Mouse (Mus musculus): Measurements from ENCODE around the gene Snd1.
A peak's percentile ranks its signal among the peaks of the same experiment; 100 is the strongest.

The Snd1 gene

DNA sequence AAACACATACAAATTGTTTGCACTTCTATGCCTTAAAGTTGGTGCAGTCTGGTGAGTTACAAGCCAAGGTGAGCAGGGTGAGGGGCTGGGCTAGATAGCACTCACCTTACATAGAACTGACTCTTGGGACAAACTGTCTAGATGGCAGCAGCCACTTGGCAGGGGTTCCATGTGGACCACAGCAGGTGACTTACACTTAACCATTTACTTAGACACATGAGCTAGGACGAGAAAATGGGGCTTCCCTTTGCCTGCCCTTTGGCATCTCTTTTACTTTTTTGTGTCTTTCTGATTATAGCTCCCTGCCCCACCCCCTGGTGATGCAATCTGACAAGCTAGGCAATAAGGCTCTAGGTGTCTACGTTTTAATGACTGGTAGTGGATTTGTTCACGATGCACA is 274.3 kb downstream of the Snd1 start:
- no peak for DNase-seq (ENCODE audit: low read depth, low spot score)

DNA sequence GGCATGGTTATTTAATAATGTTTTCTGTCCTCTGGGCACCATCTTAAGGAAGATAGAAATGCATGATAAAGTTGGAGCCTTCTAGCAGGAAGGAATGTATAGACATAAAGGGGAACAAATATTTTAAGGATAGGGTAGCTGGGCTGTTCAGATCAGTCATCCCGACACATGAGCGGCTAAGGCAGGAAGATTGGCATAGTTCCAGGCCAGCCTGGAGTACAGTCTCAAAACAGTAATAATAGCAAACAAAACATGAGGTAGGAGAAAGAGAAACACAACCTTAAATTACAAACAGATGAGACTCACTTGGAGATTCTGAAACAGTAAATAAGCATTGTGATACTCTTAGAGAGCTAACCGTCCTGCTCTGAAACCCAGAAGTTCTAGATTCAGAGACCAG is 276.2 kb downstream of the Snd1 start:
- no peak for DNase-seq (ENCODE audit: low read depth, low spot score)

DNA sequence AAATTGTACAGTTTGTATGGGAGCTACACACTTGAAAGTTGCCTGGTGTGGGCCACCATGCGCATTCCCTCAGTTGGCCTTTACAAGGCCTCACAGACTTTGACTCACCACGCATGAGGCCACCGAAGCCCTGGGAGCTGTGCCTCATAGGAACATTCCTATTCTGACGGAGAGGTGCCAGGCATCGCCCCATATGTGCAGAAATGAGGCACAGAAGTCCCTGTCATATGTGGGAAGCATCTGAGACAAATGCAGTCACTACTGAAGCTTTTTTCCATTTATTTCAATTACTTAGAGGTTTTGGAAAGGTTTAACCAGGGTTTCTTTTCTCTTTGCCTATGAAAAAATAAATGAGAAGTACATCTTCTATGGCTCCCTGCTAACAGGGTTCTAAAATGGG is 278.3 kb downstream of the Snd1 start:
- no peak for DNase-seq (ENCODE audit: low read depth, low spot score)

DNA sequence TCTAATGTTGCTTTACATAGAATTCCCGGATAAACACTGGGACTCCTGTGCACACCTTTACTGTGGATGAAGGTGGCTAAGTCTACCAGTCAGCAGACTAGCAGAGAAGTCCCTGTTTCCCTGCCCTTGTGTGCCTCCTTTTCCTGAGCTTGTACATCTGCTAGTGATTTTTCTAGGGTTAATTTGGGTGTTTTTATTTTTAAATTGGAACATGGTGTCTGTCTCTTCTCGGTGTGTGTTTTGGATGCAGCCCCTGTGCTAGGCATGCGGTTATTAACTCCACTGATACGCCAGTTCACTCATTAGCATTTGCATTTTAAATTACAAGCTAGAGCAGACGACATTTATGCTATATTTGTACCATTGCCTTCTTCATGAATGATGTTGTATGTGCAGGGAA is 278.7 kb downstream of the Snd1 start:
- no peak for DNase-seq (ENCODE audit: low read depth, low spot score)

DNA sequence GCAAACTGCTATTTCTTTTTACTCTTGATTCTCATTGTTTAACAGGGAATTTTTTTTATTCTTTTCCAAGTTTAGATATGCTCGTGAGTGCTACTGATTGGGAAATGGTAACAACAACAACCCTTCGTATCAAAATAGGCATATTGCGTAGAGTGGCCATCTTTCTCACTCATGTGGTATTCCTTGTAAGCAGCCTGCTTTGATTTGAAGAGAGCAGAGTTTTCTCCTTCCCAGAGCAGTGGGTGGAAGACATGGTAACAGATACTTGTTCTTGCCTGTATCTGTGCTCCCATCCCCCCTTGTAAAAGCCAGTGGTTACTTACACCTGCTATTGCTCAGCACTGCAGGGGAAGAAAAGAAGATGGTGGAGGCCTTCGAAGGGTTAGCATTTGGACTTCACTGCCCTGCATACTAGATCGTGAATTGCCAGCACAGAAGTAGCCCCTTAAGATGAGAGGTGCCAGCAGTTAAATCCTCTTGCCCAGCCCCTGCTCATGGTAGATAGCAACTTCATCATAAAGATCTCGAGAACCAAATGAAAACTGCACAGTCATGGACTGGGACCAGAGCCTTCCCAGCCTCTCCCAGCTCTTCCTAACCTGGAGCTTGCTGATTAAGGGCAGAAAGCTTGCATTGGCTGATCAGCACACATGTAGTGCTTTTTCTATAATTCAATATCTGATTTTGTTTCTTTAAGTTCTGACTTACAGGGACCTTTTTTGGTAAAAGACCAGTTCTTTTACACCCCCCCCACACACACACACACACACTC is 279.4 kb downstream of the Snd1 start:
- DNase-seq (ENCODE audit: low read depth, low spot score), result no peak

DNA sequence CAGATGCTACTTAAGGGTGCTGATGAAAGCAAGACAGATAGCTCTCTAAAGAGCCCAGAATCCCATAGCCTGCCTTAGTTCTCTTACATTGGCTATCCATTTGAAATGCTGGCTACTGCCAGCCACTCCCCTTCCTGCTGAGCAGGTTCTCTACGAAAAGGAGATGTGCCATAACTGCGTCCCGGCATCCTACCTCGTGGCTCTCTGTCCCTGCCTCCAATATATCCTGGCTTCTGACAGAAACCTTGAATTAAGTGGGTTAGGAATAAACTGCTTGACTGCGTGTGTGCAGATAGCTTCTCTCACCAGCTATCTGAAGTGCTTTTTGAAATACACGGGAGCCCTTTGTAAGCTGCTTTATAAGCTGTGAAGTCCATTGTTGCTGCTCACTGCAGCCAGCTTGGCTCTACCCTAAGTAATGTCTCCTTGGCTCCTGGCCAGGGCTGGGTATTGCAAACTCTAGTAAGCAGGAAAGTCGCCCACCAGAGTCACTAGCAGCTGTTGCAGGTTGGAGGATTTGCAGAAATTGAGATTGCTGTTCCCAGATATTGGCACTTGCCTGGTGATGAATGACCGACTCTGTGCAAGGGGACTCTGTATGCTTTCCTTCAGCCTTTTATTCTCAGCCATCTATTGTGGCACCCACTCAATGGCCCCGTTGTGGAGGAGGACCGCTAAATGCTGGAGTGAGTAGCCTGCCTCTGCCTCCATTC is 281.5 kb downstream of the Snd1 start:
- no peak for DNase-seq (ENCODE audit: low read depth, low spot score)

DNA sequence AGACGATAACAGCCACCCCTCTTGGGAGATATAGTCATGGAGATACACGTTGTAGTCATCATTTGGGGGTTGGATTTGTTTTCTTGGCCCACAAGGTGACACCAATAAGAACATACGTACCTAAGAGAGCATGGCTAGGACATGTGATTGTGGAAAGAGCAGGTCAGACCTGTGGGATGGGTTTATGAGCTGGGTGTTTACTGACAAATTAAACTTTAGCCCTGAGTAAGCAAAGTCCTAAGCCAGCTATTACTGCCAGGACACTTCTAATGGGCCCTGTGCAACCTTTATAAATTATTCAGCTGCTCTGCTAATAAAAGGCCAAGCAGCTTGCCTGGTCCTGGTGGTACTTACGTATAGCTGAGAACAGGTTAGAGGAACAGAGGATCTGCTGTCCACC is 283.4 kb downstream of the Snd1 start:
- DNase-seq (ENCODE audit: low read depth, low spot score), result no peak

DNA sequence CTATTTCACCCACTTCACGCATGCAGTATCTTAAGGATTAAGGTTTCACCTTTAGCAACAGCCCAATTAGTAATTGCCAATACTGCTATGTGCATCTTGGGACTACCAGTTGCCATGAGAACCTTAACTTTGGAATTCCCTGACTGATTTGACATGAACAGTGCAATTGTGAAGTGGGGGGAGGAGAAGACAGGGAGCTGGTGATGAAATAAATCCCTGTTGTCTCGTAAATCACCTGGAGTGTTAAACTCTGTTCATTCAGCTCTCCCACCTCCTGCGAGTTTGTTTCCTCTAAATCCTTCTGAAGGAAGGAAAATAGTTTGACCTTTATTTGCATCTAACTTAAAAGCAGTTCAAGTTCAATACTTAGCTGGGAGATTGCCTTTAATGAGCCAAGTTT is 286.8 kb downstream of the Snd1 start:
- DNase-seq (ENCODE audit: low read depth, low spot score), result no peak

DNA sequence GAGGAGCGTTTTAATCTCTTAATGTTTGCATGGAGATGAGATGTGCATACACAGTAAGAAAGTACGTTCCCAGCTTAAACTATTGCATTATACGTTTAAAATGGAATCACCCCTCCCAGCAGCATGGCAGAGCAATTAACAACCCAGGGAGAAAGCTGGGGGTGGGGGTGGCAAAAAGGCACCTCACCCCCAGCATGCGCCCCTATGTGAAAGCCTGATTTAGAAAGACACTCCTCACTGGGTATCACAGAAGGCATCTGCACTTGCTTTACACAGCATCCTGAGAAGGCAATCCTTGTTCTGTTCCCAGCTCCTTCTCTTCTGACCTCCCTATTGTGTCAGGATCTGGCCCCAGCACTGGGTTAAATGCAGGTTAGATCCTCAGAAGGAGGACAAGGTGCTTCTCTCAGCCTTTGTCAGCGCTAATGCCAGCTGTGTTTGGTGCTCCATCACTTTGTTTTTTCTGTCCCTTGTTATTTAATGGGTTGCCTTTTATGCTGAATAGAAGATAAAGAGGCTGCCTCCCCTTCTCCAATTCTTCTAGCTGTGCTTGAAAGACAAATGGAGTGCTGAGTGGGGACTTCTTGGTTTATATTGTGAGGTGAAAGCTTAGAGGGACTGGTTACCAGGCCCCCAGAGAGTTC is 287.3 kb downstream of the Snd1 start:
- no peak for DNase-seq (ENCODE audit: low read depth, low spot score)

DNA sequence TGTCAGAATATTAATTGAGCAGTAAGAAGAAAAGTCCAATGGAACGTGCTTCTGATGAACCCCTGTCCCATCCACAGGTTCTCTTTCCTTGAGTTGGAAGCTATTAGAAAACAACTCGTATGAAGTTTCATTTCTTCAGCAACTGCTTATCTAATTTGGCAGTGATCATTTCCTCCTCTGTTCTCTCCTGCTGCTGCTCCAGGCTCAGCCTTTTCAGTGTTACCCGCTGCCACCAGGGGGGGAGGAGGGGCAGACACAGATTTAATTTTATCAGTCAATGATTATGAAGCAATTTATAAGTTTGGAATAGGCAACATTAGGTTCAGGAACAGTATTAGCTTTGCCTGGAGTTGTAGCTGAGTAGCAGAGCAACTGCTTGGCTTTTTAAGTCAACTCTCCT is 291.7 kb downstream of the Snd1 start:
- no peak for DNase-seq (ENCODE audit: low read depth, low spot score)

DNA sequence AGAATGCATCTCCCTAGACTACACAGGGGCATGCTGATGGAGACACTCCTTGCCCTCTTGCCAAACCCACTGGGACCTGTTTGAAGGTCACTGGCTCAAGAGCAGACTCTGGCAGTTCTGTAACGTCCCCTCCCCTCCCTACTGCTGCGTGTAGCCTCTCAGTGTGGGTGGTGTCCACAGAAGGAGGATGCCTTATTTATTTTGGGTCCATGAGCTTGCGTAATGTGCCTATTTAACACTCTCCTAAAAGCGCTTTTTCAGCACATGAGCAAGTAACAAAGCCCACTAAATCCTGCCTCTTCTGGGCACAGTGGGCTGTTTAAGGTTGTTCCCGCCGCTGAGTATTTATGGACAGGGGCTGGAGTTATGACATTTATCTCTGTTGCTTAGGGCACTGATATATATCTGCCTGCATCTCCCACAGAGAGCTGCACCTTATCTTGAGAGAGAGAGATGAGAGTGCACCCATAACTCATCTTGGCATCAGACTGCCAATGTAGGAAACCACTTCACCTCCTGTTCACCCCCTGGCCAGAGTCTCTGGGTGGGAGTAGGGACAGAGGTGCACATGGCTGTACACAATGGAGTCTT is 293.0 kb downstream of the Snd1 start:
- no peak for DNase-seq (ENCODE audit: low read depth, low spot score)

DNA sequence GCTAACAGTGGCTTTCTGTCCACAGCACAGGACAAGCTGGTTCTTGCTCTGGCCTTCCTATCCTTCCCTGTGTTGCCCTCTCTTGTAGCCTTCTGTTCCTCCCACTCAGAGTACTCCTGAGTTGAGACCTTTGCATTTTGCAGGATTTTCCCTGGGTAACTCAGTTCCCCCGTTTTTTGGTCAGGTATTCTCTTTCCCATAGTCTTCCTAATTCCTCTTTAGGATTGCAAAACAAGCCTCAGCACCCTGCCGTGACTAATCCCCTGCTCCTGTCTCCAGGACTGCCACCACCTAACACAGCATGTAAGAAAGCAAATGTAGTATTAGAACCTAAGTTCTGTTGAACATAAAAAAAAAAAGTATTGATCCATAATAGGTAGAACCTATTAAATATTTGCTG is 296.4 kb downstream of the Snd1 start:
- DNase-seq (ENCODE audit: low read depth, low spot score), result no peak

DNA sequence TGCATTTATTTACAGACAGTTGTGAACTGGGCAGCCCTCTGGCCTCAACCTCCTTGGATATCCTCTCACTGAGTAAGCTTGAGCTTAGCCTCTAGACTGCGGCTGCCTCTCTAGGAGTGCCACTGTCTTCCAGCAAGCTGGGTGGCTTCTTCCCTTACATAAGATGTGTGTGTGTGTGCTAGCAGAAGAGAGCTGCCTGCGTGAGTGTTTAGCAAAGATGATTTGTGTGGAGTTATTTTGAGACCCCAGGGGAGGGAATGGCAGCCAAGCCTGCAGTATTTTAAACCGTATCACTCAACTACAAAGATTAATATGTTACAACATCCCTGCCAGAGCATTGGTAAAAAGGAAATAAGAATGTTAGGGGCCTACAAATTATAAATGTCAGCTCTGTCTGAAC is 306.8 kb downstream of the Snd1 start:
- peak; percentile 35 for DNase-seq (ENCODE audit: low read depth, low spot score)

DNA sequence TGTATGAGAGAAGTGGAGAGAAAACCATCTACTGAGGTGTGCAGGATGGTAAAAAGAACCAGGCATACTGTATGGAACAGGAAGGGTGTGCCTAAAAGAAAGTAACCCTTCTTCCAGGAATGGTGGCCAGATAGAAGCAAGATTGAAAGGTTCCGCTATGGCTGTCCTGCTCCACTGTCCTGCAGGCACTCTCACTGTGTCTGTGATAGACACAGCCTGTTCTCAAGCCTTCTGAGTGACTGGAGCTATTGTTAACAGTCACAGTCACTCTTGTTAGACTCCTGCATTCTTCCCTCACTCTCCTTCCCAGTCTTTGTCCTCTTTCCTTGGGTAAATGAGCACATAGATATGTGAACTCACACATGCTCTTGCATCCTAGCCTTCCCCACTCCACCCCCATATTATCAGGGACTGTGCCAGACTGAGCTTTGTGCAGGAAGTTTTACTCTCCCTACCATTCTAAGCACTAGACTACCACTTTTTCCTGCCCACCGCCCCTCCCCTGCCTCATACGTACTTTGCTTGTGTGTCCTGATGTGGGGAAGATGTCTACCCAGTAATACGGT is 308.2 kb downstream of the Snd1 start:
- no peak for DNase-seq (ENCODE audit: low read depth, low spot score)

DNA sequence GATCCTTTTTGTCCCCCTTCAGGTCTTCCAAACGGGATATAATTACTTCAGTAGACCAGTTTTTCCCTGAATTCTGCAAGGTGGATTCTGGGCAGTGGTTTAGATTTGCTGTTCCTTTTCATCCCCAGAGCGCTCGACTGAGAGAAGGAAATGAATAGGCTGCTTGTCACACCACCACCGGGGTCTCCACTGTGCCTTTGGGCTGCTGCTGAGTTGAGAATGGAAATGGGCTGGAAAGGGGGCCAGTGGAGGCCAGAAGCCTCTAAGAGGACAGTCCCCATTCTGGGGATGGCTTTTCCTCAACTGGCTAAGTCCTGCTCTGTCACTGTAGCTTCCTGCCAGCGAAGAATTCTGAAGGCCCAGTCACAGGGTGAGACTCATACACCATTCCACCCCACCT is 309.0 kb downstream of the Snd1 start:
- DNase-seq (ENCODE audit: low read depth, low spot score), result no peak

DNA sequence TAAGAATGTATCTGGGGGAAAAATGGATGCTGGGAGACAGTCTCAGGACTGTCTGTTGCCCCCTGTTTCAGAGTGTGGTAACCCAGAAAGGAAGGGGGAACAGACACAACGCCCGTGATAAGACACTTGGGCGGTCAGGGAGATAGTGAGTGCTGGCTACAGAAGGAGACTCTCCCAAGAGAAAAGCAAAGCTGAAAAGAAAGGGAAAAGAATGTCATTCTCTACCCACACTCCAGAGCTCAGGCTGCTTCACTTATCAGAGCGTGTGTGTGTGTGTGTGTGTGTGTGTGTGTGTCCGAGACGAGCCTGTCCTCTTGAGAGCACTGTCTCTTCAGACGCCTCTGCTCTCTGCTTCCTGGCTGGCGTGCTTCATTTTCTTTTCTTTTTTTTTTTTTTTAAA is 310.8 kb downstream of the Snd1 start:
- DNase-seq (ENCODE audit: low read depth, low spot score), result no peak

DNA sequence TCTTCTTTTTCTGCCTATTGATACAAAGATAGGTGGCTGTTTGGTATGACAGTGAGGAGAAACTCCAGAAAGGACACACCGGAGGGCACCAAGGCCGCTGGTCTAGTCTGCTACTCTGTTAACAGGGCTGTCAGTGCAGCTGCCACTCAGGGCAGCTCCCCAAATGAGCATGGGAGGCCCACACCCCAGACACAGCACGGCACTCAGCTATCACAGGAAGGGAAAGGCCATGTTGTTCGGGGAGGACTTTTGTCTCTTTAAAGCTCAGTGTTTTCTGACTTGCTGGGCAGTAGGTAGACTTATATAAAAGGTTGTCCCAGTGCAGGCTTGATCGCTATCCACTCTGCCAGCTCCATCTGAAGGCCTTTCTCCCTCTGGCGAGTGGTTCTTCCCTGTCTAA is 312.2 kb downstream of the Snd1 start:
- DNase-seq (ENCODE audit: low read depth, low spot score), result no peak

DNA sequence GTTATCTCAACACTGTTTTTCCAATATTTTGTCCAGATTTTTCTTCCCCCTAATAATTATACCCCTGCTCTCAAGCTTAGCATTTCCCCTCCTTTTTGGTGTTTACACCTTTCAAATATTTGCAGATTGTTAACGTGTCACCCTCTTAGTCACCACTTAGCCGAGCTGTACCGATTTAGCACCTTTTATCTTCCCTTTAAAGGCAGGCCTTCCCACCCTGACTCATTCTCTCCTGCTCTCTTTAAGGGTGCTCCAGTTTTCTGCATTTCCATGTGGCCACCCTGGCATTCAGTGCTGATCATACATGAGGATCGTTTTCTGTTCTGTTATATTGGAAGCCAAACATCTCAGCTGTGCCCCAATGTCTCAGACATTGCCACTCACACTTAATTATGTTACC is 314.7 kb downstream of the Snd1 start:
- no peak for DNase-seq (ENCODE audit: low read depth, low spot score)

DNA sequence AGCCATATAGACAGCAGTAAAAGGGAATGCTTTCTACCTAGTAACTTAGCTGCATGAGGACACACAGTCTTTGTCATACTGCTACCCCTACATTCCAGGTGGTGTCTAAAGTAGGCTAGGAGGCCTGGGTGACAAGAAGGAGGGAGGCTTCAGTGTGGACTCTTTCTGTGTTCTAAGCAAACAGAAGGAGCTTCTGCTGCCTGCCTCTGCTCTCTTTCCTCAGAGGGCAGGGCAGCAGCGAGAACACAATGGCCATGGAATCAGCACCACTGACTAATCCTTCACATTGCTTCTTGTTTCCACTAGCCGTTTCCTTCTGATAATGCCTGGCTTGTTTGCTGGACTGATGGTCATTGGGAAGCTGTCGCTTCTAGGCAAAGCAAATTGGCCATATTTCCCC is 316.2 kb downstream of the Snd1 start:
- no peak for DNase-seq (ENCODE audit: low read depth, low spot score)

DNA sequence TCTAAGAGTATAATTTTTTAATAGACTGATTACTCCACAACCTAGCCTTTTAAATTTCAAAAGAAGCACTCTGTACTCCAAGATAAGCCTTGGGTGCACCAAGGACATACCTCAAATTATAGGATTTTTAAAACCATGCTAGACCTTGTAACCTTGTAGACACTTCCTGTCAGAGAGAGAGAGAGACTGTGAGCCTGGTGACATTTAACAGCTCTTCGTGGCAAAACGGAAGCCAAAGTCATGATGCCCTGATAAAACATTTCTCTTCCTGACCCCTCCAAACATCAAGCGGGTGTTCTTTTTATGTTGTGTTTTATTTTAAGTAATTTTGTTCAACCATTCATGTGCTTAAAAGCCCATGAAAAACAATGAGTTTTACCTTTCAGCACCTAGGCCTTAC is 316.9 kb downstream of the Snd1 start:
- no peak for DNase-seq (ENCODE audit: low read depth, low spot score)

DNA sequence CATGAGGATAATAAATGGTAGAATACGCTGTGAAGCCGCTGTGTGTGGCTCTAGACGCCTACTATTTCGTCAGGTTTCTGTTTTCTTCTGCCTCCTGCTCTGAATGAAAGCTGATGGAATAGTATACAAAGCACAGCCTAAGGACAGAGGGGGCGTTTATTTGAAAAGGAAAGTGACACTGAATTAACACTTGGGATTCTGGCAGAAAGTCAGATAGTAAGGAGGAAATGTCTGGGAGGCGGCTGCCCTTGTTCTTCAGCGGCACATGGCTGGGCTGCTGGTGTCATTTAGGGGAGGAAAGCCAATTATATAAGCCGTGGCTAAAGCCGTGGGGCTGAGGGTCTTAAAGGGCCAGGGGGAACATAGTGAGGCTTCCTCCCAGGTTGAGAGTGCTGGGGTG is 320.4 kb downstream of the Snd1 start:
- DNase-seq (ENCODE audit: low read depth, low spot score), result no peak

DNA sequence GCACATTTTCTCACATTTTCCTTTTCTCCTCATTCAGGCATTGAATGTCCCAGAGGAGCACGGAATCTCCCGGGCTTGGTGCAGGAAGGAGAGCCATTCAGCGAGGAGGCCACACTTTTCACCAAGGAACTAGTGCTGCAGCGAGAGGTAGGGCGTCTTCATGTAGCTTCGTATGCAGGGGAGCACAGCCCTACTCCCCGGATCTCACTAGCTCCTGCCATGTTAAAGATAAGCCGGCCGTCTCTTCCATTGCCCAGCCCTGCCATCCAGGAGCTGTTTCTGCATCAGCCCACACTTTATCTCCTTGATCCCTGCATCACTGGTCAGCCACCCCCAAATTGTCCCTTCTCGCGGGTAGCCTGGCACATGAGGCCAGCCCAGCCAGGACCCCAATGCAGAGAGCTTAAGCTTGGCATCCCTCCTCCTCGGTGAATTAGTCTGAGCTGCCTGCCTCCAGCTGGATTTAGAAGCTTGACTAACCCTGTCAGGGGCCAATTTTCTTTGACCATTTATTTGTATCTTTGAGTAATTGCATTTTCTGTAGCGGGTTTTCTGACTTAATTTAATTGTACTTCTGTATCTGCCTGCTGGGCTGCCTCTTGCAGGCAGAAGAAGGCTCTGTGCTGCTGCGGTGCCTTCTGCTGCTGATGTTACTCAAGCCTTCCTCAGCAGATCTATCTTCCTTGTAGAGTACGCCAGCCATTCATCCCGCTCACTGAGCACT is 321.0 kb downstream of the Snd1 start:
- DNase-seq (ENCODE audit: low read depth, low spot score), result no peak
